Mouse (Mus musculus) B cell, adult 67 days (primary cell): ENCODE results near the gene Rab4a. TPM values are rescaled to one million over a fixed set of nuclear protein-coding genes. Genes with fewer than 3 reads are reported as not detected.

Source experiments
- total RNA-seq, 2 experiments: library from RNA; stranded (reverse); gene quantifications; 4 replicates each; pipeline ENCODE4 v1.2.4; 2023

Gene Rab4a
- total RNA-seq, result not detected

DNA sequence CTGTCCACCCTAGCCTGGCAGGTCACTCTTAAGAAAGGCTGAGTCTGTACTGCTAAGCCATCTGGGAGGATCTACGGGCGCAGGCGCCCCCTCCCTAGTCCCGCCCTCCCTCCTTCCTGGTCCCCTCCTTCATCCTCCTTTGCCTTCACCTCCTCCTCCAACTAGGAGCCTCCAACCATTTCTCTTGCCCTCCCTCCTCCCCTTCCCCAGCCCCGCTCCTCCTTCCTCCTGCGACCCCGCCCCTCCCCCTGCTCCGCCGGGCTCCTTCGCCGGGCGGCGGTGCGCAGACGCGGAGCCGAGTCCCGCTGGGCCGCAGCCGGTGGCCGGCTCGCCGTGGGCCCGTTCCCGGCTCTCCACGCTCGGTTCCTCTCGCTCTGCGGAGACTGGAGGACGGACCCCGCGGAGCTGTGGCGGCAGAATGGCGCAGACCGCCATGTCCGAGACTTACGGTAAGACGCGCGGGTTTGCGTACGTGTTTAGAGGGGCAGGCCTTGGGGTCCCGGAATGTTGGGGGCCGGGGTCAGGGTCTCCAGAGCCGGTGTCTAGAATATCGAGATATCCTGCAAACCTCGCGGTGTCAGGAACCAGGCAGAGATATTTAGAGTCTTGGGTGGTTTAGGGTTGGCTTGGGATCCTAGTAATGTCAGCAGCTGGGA lies at the start of gene Rab4a:
Gene Rab4a (plus strand): TSS at position 268 of the 656 bp plus-strand sequence.

DNA sequence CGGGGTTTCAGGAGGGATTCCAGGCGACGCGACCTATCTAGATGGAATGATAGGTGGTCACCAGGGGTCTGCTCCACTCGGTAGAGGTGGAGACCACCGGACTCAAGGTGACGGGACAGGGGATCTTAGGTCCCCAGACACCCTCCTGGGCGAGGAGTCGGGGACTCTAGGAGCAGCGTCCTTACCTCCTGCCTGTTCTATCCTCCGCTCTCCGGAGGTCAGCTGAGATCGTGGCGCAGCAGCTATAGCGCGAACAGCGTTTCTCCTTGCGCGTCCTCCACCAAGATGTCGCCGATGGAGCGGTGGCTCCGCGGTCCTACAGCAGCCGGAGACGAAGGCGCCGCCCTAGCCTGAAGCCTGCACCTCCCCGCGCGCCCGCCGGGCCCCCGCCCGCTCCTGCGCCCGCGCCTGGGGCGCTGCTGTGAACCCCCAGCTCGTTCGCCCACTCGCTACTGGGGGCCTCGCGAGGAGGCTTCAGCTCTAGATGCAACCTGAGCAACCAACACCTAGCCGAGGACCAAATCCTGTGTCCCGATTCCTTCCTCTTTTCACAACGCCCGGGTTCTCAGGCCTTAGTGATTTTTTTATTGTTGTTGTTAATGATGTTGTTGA lies 54.0 kb downstream of the Rab4a start, which contains the start of gene Ccsap:
Gene Ccsap (minus strand): TSS at position 562 of the 612 bp plus-strand sequence.

Other genes starting within 250 kb of the Rab4a start
- not detected for gene Rhou, start 152.1 kb upstream of the Rab4a start, total RNA-seq
- 10 to 100 TPM; 14.2 to 17.0 TPM for gene Ccsap, start 54.2 kb downstream of the Rab4a start, total RNA-seq
- gene Acta1, start 88.8 kb downstream of the Rab4a start, total RNA-seq, result not detected
- 10 to 100 TPM; 28.9 to 34.5 TPM for gene Nup133, start 143.3 kb downstream of the Rab4a start, total RNA-seq
- 10 to 100 TPM; 15.2 to 16.0 TPM for gene Abcb10, start 177.1 kb downstream of the Rab4a start, total RNA-seq
- gene Taf5l, start 215.4 kb downstream of the Rab4a start, total RNA-seq, result 10 to 100 TPM; 56.9 to 58.9 TPM
- gene Urb2, start 215.5 kb downstream of the Rab4a start, total RNA-seq, result 10 to 100 TPM; 22.1 to 22.9 TPM